Mouse (Mus musculus) liver, embryonic 13.5 days (tissue): Measurements from ENCODE around the gene Gm17660. TPM values are rescaled to one million over a fixed set of nuclear protein-coding genes. Genes with fewer than 3 reads are reported as not detected.

ENCODE experiments used
- ATAC-seq: fragments of 200-750 bp; cut with Nextera tagmentation; 2 replicates; pipeline ENCODE4 v1.8.0; 2017; ENCODE audit warnings: low read depth, mild to moderate bottlenecking, moderate number of reproducible peaks, moderate library complexity
- DNase-seq: peaks from one replicate; pipeline ENCODE4 v3.0.0; 2022
- H3K27ac ChIP-seq: fragments of 300-500 bp; sonication (generic); 2 replicates; pipeline ENCODE4 v1.5.1; 2015; ENCODE audit warnings: moderate library complexity, mild to moderate bottlenecking, inconsistent platforms
- H3K27me3 ChIP-seq: fragments of 300-500 bp; sonication (generic); 2 replicates; pipeline ENCODE4 v1.6.1; 2015; ENCODE audit warnings: mild to moderate bottlenecking, inconsistent platforms
- H3K36me3 ChIP-seq: fragments of 300-500 bp; sonication (generic); 2 replicates; pipeline ENCODE4 v1.6.1; 2015; ENCODE audit warnings: mild to moderate bottlenecking, inconsistent platforms
- H3K4me1 ChIP-seq: fragments of 300-500 bp; sonication (generic); replicated peaks from 2 replicates; pipeline ENCODE4 v1.6.1; 2015; ENCODE audit warnings: inconsistent platforms
- H3K4me2 ChIP-seq: fragments of 300-500 bp; sonication (generic); 2 replicates; pipeline ENCODE4 v1.6.1; 2015; ENCODE audit warnings: inconsistent platforms, mild to moderate bottlenecking, moderate library complexity
- H3K4me3 ChIP-seq: fragments of 300-500 bp; sonication (generic); replicated peaks from 2 replicates; pipeline ENCODE4 v1.5.1; 2015; ENCODE audit warnings: mild to moderate bottlenecking, inconsistent platforms
- H3K9ac ChIP-seq: fragments of 300-500 bp; sonication (generic); 2 replicates; pipeline ENCODE4 v1.6.1; 2015; ENCODE audit warnings: mild to moderate bottlenecking, inconsistent platforms
- H3K9me3 ChIP-seq: fragments of 300-500 bp; sonication (generic); replicated peaks from 2 replicates; pipeline ENCODE4 v1.6.1; 2016; ENCODE audit warnings: inconsistent platforms
- WGBS: fragments of 180-500 bp; shearing (Covaris S2); methylation state at CpG from one replicate; pipeline ENCODE4 v1.1.7; 2015; ENCODE audit not compliant: insufficient replicate concordance; 5-methylcytosine and 5-hydroxymethylcytosine counted together
- polyA plus RNA-seq: library from polyadenylated mRNA; unstranded; fragments of >200 nt; fragmentation: Nextera tagmentation; extraction: Ambion mirVana; gene quantifications from 2 replicates; pipeline ENCODE4 v1.2.1, GENCODE M21; 2015

Gm17660 gene
- polyA plus RNA-seq = not detected in 2 replicates

DNA sequence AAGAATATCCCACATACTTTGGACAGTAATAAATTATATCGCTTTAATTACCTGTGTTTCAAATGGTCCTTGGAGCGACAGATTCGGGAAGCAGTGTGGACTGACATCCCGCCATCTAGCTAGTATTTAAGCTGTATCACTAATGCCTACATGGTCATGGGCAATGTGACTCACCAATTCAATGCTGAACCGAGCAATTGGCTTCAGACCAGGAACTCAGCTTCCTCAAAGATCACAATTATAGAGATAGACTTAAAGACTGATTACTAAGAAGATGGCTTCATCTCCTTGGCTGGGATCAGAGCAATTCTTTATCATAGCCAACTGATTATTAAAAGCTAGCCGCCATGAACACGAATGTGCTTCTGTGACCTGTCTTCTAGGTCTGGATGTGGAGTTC is at the start of gene Gm17660:
Gene Gm17660, minus strand, starts transcription at position 101 of the 400 bp plus-strand sequence.
- Histone ChIP-seq H3K4me3 (no peak within 1 kb of the TSS), H3K9ac (no peak within 1 kb of the TSS), H3K4me2 (no peak within 1 kb of the TSS), H3K27me3 (peaks cover 43% of the 10 kb centered on the region), H3K36me3 (no peaks in the 10 kb centered on the region), H3K9me3 (no peaks in the 10 kb centered on the region), H3K27ac (no peak within 1 kb of the TSS), H3K4me1 (peaks cover 4% of the 10 kb centered on the region; the same call in 1 of the 2 replicates)
- ATAC-seq (no peak), DNase-seq (no peak)
- WGBS = 78% methylated on average over 7 of the region's 7 CpGs

DNA sequence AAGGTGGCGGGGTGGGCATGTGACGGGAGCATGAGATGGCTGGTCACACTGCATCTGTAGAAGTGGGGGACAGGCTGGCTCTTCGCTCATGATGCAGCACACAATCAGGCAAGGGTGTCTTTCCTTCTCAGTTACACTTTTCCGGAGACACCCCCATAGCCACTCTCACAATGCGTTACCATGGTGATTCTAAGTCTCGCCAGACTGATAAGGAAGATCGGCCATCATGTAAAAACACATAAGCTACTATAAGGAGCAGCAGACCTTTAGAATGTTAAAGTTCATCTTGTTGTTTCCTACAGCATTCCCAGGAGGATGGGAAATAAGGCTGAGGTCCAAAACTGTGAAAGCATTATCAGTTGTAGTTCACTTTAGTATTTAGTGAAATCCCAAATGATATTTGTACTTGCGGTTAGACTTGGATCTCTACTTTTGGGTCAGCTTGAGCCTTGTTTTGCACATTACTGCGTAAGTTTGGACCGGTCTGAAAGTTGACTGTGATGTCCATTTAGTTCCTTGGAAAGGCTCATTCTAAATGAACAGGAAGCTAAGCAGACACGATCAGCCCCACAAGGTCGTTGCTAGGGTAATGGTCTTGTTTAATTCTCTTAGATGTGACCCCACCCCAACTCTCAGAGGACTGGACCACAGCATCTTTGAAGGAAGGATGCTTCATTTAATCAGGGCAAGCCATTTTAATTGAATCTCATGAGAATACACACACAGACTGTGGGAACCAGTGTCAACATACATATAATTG is 49.3 kb upstream of the Gm17660 start:
- 67% methylated on average over 12 of the region's 12 CpGs for WGBS
- Histone ChIP-seq H3K4me1 (no peaks in the 10 kb centered on the region), H3K27ac (no peak overlapping the region), H3K36me3 (no peaks in the 10 kb centered on the region), H3K9me3 (no peaks in the 10 kb centered on the region), H3K4me2 (no peak overlapping the region), H3K9ac (no peak overlapping the region), H3K27me3 (no peaks in the 10 kb centered on the region), H3K4me3 (no peak overlapping the region)
- DNase-seq (no peak), ATAC-seq (no peak)

DNA sequence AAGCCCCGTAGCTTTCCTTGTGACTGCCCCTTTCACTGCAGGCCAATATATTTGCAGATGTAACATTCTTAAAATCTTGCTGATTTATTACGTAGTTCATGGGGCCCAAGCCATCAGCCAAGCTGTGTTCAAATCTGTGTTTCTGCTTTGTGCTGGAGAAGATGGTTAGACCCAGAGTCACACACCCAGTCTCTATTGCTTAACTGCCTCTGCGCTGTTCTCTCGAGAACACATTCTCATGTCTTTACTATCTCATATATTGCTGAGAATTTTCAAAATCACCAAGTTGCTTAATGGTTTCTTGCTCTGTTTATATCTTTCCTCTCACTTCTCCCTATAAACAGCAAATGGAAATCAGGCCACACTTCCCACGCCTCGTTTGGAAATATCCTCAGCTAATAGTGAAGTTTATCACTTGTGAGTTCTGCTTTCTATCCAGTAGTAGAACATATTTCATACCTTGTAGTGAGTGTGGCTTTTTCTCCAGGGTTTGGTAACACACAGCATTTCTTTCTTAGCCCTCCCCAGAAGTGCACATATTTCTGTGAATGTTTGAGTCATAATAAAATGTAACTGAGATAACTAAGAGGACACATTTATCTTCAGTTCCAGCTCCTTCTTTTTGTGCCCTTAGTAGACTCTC is 46.7 kb upstream of the Gm17660 start:
- DNase-seq = no peak
- Histone ChIP-seq H3K4me2 (no peak overlapping the region), H3K4me1 (no peaks in the 10 kb centered on the region), H3K27me3 (no peaks in the 10 kb centered on the region), H3K36me3 (no peaks in the 10 kb centered on the region), H3K27ac (no peak overlapping the region), H3K9me3 (no peaks in the 10 kb centered on the region), H3K9ac (no peak overlapping the region), H3K4me3 (no peak overlapping the region)
- WGBS = 62% methylated on average over 6 of the region's 6 CpGs
- ATAC-seq = no peak

DNA sequence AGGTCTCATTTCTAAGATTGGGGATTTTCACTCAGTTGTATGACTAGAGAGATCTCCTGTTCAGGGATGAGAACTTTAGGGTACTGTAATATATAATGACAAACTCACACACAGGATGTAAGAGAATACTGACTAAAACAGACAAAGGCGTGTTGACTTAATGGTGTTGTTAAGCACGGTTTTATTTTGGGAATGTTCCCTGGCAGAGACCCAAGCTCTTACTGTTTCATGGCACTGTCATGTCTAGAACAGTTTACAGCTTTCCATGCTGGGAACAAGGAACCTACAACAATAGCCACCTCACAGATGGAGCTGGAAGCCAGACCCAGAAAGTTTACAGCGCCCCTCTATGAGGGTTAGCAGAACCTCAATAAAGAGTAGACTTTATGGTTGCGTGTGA is 38.5 kb upstream of the Gm17660 start:
- H3K4me2 ChIP-seq = no peak overlapping the region
- H3K9me3 ChIP-seq = no peaks in the 10 kb centered on the region
- H3K27me3 ChIP-seq = 0 out of 2 replicates have a peak, but pooled peaks cover 4% of the 10 kb centered on the region
- 72% methylated on average over 4 of the region's 4 CpGs for WGBS
- DNase-seq (no peak), ATAC-seq (no peak)
- no peak overlapping the region for H3K27ac ChIP-seq
- 0 out of 2 replicates have a peak, but pooled peaks cover 3% of the 10 kb centered on the region for H3K4me1 ChIP-seq
- H3K4me3 ChIP-seq = no peak overlapping the region
- H3K36me3 ChIP-seq = no peaks in the 10 kb centered on the region
- H3K9ac ChIP-seq = no peak overlapping the region

DNA sequence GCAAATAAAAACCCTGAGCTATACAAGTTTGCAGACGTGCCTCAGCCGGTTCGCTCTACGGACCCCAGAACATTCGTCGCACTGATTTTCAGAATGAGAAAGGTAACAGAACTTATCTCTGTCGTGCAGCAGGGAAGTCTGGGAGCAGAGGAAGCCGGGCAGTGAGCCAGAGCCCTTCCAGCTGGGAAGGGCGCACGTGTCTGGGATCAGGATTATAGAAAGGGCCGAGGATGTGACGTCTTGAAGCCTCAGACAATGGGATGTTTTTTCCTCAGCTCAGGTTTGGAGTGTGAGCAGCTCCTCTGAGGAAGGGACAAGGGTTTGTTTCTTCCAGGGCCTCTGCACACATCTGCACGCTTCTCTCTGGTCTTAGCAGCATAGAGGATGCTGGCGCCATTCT is 37.7 kb upstream of the Gm17660 start:
- Histone ChIP-seq H3K36me3 (no peaks in the 10 kb centered on the region), H3K27me3 (peaks cover 7% of the 10 kb centered on the region; the same call in 1 of the 2 replicates), H3K9me3 (no peaks in the 10 kb centered on the region), H3K4me2 (no peak overlapping the region), H3K4me3 (no peak overlapping the region), H3K4me1 (0 out of 2 replicates have a peak, but pooled peaks cover 3% of the 10 kb centered on the region), H3K27ac (peak overlapping the region; percentile 29; the same call in 1 of the 2 replicates), H3K9ac (no peak overlapping the region)
- WGBS = 44% methylated on average over 14 of the region's 14 CpGs
- no peak for DNase-seq
- 0 out of 2 replicates have a peak, but pooled peaks have one; percentile 15 for ATAC-seq

DNA sequence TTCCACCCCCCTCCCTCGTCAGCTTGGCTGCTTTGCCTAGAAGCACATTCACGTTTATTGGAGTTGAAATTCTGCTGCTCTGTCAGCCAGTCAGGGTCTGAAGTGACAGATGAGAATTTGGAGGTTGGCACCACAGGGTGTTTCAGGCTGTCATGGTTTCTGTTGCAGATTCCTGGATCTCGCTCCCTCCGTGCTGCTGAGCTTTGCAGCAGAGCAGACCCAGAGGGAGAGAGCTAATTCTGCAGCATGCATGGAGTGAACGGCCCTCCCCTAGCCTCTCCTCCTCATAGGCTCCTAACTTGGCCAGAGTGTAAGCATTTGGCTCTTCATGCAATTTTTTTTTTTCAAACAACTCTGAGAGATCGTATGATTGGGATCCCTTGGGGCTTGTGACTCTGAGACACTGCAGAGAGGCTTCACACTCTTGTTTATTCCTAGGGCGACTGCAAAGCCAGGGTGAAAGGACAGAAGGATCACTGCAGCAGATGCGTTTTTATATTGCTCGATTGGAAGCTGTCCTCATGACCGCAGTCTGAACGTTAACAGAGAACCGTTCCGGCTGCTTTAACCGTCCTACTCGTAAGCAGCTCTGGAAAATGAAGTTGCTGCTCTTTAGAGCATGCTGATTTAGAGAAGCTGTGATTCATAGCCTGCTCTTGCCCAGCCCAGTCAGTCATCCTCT is 36.2 kb upstream of the Gm17660 start, which contains the start of gene Sparcl1:
Gene Sparcl1, minus strand, starts transcription at position 243 of the 682 bp plus-strand sequence.
- Histone ChIP-seq H3K4me1 (0 out of 2 replicates have a peak, but pooled peaks cover 6% of the 10 kb centered on the region), H3K4me2 (no peak within 1 kb of the TSS)

DNA sequence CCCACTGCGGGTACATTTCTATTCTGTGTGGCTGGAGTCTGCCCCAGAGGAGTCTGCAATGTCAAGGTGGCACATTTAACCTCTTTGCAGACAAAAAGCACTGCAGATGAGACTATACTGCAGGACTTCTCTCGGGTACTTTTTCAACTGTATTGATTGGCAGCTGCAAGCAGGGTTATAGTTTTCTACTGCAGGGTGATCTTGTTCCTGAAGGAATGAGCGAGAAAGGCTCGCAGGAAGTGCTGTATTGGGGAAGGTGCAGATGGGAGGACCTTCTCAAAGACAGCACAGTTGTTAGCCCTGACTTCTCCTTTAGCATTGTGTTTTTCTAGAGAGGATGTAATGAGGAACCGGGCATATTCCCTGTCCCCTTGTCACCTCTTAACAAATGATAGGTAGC is 35.1 kb upstream of the Gm17660 start:
- no peak overlapping the region for H3K4me3 ChIP-seq
- H3K4me1 ChIP-seq = 0 out of 2 replicates have a peak, but pooled peaks cover 7% of the 10 kb centered on the region
- no peak overlapping the region for H3K27ac ChIP-seq
- 11% methylated on average over 5 of the region's 5 CpGs for WGBS
- peaks cover 10% of the 10 kb centered on the region; the same call in 1 of the 2 replicates for H3K27me3 ChIP-seq
- H3K9ac ChIP-seq = no peak overlapping the region
- no peak overlapping the region for H3K4me2 ChIP-seq
- ATAC-seq (no peak), DNase-seq (no peak)
- H3K36me3 ChIP-seq = no peaks in the 10 kb centered on the region
- H3K9me3 ChIP-seq = no peaks in the 10 kb centered on the region

More for the DNA sequence above, 36.2 kb upstream of the Gm17660 start, which contains the start of gene Sparcl1:
- Histone ChIP-seq H3K9me3 (no peaks in the 10 kb centered on the region), H3K4me3 (no peak within 1 kb of the TSS), H3K27me3 (peaks cover 10% of the 10 kb centered on the region; the same call in 1 of the 2 replicates), H3K9ac (no peak within 1 kb of the TSS), H3K27ac (no peak within 1 kb of the TSS), H3K36me3 (no peaks in the 10 kb centered on the region)
- DNase-seq (no peak), ATAC-seq (no peak)
- WGBS = 44% methylated on average over 15 of the region's 15 CpGs

DNA sequence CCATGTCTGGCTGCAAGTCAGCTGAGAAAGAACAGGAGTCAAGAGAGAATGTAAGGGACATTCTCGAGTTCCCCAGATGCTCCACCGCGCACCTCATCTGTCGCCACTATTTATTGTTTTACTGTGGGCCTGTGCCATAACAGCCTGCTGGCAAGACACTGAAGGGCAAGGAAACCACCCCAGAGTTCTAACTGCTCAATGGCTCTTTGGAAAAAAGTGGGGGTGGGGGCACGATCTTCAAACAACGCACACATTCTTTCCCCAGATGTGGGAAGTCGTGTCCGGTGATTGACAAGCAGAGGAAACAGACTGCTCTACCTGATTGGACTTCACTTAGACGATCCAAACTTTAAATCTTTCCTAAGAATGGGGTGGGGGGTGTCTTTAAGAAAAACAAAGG is 34.6 kb upstream of the Gm17660 start:
- Histone ChIP-seq H3K4me2 (no peak overlapping the region), H3K9ac (no peak overlapping the region), H3K27ac (no peak overlapping the region), H3K4me1 (0 out of 2 replicates have a peak, but pooled peaks cover 7% of the 10 kb centered on the region), H3K9me3 (no peaks in the 10 kb centered on the region), H3K27me3 (peaks cover 10% of the 10 kb centered on the region; the same call in 1 of the 2 replicates), H3K36me3 (no peaks in the 10 kb centered on the region), H3K4me3 (no peak overlapping the region)
- DNase-seq (no peak), ATAC-seq (no peak)
- WGBS = 12% methylated on average over 9 of the region's 9 CpGs

DNA sequence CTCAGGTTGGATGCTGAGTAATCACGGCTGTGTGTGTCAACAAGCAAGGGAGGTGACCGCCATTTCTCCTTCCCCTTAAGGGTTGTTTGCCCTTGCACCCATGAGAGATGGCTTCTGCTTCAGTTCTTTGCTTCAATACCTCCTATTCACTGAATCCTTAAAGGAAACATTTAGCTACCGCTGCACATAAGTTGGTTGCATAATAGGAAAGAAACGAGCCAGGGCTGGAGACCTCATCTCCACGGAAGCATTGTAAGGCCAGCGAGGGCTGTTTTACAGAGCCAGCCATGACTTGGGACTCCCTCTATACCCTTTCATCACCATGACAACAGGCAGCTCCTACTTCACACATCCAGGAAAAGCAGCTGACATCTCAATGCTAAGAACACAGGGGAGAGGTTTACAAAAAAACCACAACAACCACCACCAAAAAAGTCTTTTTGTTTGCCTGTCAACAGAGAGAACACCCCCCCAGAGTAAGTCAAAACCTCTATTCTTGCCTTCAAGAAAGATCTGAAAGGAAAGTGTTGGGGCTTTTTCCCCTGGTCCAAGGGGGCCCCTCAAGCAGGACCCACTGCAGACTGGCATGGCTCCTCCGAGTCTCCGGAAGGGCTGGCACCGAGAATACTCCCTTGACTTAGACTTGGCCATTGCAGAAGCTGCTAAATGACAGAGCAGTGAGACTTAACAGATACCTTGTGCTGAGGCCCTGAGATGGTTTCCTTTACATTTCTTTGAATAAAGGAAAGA is 32.9 kb upstream of the Gm17660 start:
- no peak overlapping the region for H3K27ac ChIP-seq
- H3K27me3 ChIP-seq = peaks cover 10% of the 10 kb centered on the region; the same call in 1 of the 2 replicates
- 0 out of 2 replicates have a peak, but pooled peaks cover 7% of the 10 kb centered on the region for H3K4me1 ChIP-seq
- 33% methylated on average over 9 of the region's 9 CpGs for WGBS
- H3K9ac ChIP-seq = no peak overlapping the region
- no peaks in the 10 kb centered on the region for H3K9me3 ChIP-seq
- H3K36me3 ChIP-seq = no peaks in the 10 kb centered on the region
- ATAC-seq (no peak), DNase-seq (no peak)
- no peak overlapping the region for H3K4me2 ChIP-seq
- no peak overlapping the region for H3K4me3 ChIP-seq

DNA sequence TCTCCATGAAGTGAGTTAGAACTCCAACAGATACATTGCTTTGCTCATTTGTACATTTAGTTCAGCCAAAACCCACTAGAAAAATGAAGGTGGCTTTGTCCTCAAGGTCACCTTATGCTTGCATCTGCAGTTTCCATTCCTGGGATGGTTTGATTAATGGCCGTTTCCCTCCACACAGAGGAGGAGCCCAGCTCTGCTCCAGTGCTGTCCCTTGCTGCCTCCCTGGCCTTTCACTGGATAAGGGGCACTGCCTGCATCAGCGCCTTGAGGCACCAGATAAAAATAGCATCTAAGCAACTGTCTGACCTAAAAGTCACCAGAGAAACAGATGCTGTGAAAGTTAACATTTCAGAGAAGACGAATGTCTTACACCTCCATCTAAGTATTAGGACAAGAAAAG is 32.1 kb upstream of the Gm17660 start:
- no peak for DNase-seq
- Histone ChIP-seq H3K9me3 (no peaks in the 10 kb centered on the region), H3K27me3 (peaks cover 10% of the 10 kb centered on the region; the same call in 1 of the 2 replicates), H3K9ac (no peak overlapping the region), H3K4me1 (0 out of 2 replicates have a peak, but pooled peaks cover 7% of the 10 kb centered on the region), H3K27ac (no peak overlapping the region), H3K4me3 (no peak overlapping the region), H3K36me3 (no peaks in the 10 kb centered on the region), H3K4me2 (no peak overlapping the region)
- ATAC-seq = no peak
- WGBS = 26% methylated on average over 3 of the region's 3 CpGs
